Mouse (Mus musculus): ENCODE measurements around the gene Cdh13.

- no peak for TF ChIP-seq CTCF (IDR thresholded peaks at IDR 0.05; ENCODE audit: low read depth)
- TF ChIP-seq EP300 (optimal IDR thresholded peaks at IDR 0.05), result no peak
Measured at GRCm38 (mm10) chr8:118849515-118849914, 566.0 kb downstream of the Cdh13 start.

Data from stomach, postnatal 0 days (tissue).